Mouse (Mus musculus) thymus, adult 2 months (tissue): ENCODE data around the gene Gtpbp1. TPM values are rescaled to one million over a fixed set of nuclear protein-coding genes. Genes with fewer than 3 reads are reported as not detected.

ENCODE experiments used
- DNase-seq: peaks from one replicate; pipeline ENCODE4 v3.0.0; 2021
- H3K27ac ChIP-seq: fragments of 200-500 bp; 2 replicates; pipeline ENCODE4 v1.5.1; 2012; ENCODE audit warnings: low read length, control low read depth; ENCODE audit not compliant: control insufficient read depth, insufficient read depth
- H3K27me3 ChIP-seq: fragments of 200-500 bp; 2 replicates; pipeline ENCODE4 v1.6.1; 2012; ENCODE audit warnings: mild to moderate bottlenecking, low read length, moderate library complexity, mixed read lengths; ENCODE audit not compliant: control insufficient read depth, insufficient read depth
- H3K36me3 ChIP-seq: fragments of 200-500 bp; 2 replicates; pipeline ENCODE4 v1.6.1; 2012; ENCODE audit warnings: mild to moderate bottlenecking, low read length, moderate library complexity; ENCODE audit not compliant: control insufficient read depth, insufficient read depth
- H3K4me1 ChIP-seq: fragments of 200-500 bp; replicated peaks from 2 replicates; pipeline ENCODE4 v1.6.1; 2012; ENCODE audit warnings: low read length; ENCODE audit not compliant: control insufficient read depth, insufficient read depth
- H3K4me3 ChIP-seq: fragments of 200-500 bp; 2 replicates; pipeline ENCODE4 v1.5.1; 2012; ENCODE audit warnings: mild to moderate bottlenecking, low read length, control low read depth, moderate library complexity; ENCODE audit not compliant: control insufficient read depth, insufficient read depth
- CTCF ChIP-seq: fragments of 200-500 bp; IDR thresholded peaks from 2 replicates; pipeline ENCODE4 v1.5.1; 2012; ENCODE audit warnings: mild to moderate bottlenecking, control low read depth, low read length, moderate library complexity, borderline replicate concordance; ENCODE audit not compliant: control insufficient read depth, poor library complexity, insufficient read depth; ENCODE audit errors: extremely low read depth
- POLR2A ChIP-seq: fragments of 200-500 bp; IDR thresholded peaks from 2 replicates; pipeline ENCODE4 v1.6.1; 2012; ENCODE audit warnings: mild to moderate bottlenecking, low read length, control low read depth, moderate library complexity; ENCODE audit not compliant: control insufficient read depth, poor library complexity, insufficient read depth; ENCODE audit errors: extremely low read depth
- WGBS: fragments of 180-500 bp; shearing (Covaris S2); methylation state at CpG from one replicate; pipeline ENCODE4 v1.1.7; 2018; 5-methylcytosine and 5-hydroxymethylcytosine counted together
- polyA plus RNA-seq: library from polyadenylated mRNA; depleted of rRNA; stranded (reverse); fragments of >200 nt; gene quantifications from 2 replicates; pipeline ENCODE4 v1.2.3, GENCODE M21; 2012

Gene Gtpbp1
- polyA plus RNA-seq, 1 experiment = 91.3 TPM

DNA sequence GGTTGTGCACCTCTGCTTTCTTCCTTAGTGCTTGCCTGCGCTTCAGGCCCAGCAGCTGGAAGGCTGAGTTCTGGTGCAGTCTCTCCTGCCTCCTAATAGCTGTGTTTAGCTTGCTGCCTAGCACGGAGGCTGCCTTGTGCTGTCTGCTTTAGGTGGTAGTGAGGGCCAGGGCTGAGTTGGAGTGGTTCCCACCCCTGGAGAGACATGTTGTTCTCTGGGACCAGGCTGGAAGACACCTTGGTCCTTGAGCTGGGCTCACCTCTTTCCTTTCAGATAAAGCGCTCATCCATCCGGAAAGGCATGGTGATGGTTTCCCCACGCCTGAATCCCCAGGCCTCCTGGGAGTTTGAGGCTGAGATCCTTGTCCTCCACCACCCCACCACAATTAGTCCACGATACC, 26.1 kb downstream of the Gtpbp1 start:
- TF ChIP-seq CTCF (no peak), POLR2A (no peak)
- H3K36me3 ChIP-seq = peaks cover 72% of the 10 kb centered on the region
- H3K27ac ChIP-seq = no peak overlapping the region
- DNase-seq = no peak
- WGBS = 98% methylated on average over 6 of the region's 6 CpGs
- no peaks in the 10 kb centered on the region for H3K4me1 ChIP-seq
- H3K27me3 ChIP-seq = no peaks in the 10 kb centered on the region
- H3K4me3 ChIP-seq = no peak overlapping the region

DNA sequence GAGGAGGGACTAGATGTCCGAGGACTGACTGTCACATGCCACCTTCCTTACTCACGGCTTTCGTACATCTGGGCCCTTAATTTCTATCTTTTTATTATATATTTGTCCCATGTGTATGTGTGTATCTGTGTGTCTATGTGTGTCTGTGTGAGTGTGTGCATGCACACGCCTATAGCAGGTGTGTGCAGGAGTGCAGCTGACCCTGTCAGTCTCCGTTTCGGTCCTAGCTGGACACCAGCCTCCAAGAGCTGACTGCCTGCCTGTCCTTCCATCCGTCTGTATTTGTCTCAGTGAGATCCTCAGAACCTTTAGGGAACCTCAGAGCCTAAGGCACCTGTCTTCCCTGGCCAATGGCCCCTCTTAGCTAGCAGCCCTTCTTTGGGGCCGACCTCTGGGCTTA, 29.6 kb downstream of the Gtpbp1 start:
- WGBS = 94% methylated on average over 8 of the region's 8 CpGs
- peaks cover 59% of the 10 kb centered on the region for H3K36me3 ChIP-seq
- H3K27me3 ChIP-seq = no peaks in the 10 kb centered on the region
- no peak for DNase-seq
- no peaks in the 10 kb centered on the region; the same call in 1 of the 2 replicates for H3K4me1 ChIP-seq
- H3K27ac ChIP-seq = no peak overlapping the region
- TF ChIP-seq POLR2A = no peak
- no peak for TF ChIP-seq CTCF
- H3K4me3 ChIP-seq = no peak overlapping the region

DNA sequence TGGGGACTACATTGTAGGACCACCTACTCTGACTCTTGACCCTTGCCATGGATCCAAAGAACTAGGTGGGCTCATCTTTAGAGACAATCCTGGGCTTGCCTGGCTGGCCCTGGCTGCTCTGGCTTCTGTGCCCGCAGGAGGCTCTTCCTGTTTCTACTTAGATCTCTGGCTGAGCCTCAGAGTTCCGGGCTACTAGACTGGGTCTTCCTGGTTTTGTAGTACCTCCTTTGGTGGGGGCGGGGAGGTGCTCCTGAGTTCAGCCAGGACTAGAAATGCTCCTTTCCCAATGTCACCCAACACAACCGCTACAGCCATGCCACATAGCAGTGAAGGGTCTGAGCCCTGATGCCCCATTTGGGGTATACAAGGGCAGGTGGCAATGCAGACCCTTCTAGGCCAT, 30.2 kb downstream of the Gtpbp1 start:
- no peaks in the 10 kb centered on the region for H3K27me3 ChIP-seq
- H3K4me3 ChIP-seq = no peak overlapping the region
- H3K4me1 ChIP-seq = no peaks in the 10 kb centered on the region; the same call in 1 of the 2 replicates
- no peak for DNase-seq
- WGBS = 78% methylated on average over 4 of the region's 4 CpGs
- TF ChIP-seq POLR2A (no peak), CTCF (no peak)
- H3K36me3 ChIP-seq = peaks cover 59% of the 10 kb centered on the region
- no peak overlapping the region for H3K27ac ChIP-seq

DNA sequence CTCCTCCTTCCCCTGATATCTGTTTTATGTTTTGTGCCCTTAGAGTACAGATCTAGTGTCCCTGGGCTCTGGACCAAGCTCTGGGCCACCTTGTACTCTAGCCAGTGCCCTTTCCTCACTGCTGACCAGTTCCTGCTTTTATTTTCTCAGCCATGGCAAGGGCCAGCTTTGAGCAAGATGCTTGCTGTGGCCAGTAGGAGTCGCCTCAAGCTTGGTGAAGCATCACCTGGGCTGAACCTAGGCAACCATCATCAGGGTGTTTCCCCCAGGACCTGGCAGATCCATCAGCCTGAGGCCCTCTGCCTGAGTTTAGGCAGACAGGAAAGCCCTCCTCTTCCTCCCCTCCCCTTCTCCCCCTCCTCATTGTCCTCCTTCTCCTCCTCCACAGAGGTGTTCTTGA, 32.8 kb downstream of the Gtpbp1 start:
- peaks cover 58% of the 10 kb centered on the region for H3K36me3 ChIP-seq
- 35% methylated on average over 1 of the region's 1 CpGs for WGBS

DNA sequence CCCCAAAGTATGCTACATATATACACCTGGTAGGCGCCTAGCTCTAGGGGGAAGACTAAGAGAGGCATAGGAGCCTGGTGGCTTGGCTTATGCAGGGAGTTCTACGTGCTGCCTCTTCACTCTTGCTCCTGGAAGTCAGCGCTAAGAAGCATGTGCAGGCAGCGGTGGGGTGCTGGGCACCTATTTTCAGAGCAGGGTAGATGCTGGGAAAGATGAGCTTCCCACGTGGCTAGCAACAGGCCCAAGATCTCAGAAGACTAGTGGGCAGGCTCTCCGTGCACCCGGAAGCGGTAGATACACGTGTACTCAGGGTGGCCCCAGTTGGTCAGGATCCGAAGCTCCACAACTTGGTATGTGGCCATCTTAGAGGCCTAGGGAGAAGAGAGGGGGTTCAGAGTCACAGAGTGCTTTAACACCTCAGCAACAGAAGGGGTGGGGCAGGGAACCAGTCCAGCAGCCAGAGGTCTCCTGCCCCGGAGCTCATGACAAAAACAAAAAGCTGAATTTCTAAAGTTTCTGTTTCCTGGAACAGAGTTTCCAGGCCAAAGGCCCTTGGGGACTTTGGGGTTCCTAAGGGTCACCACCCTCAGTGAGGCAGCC, 34.6 kb downstream of the Gtpbp1 start:
- 92% methylated on average over 11 of the region's 11 CpGs for WGBS
- Histone ChIP-seq H3K4me1 (peaks cover 11% of the 10 kb centered on the region), H3K4me3 (no peak overlapping the region), H3K27ac (no peak overlapping the region), H3K27me3 (no peaks in the 10 kb centered on the region), H3K36me3 (peaks cover 62% of the 10 kb centered on the region)
- TF ChIP-seq CTCF (no peak), POLR2A (no peak)
- no peak for DNase-seq

More for the DNA sequence above, 32.8 kb downstream of the Gtpbp1 start:
- Histone ChIP-seq H3K27ac (no peak overlapping the region), H3K4me3 (no peak overlapping the region), H3K27me3 (no peaks in the 10 kb centered on the region), H3K4me1 (peaks cover 2% of the 10 kb centered on the region)
- TF ChIP-seq POLR2A (no peak), CTCF (peak; percentile 65; the same call in 1 of the 2 replicates)
- DNase-seq = peak; percentile 45

DNA sequence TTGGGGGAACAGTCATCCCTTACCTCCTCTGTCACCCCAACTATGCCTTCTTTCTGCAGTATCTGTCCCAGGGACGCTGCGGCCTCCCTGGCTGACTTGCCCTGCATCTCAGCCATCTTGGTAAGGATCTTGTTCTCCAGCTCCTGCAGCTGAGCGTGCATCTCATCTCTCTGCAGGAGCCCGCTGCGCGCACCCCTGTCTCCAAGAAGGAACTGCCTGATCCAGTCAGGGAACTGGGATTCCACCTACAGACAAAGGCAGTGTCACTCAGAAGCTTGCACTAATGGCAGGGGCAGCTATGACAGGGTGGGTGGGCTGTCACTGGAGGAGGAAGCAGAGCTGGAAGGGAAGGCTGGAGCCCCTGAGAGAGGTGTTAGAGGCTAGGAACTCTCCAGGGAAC, 37.2 kb downstream of the Gtpbp1 start:
- DNase-seq = no peak
- Histone ChIP-seq H3K27ac (no peak overlapping the region), H3K27me3 (no peaks in the 10 kb centered on the region), H3K4me3 (no peak overlapping the region), H3K4me1 (peaks cover 11% of the 10 kb centered on the region), H3K36me3 (peaks cover 83% of the 10 kb centered on the region)
- TF ChIP-seq POLR2A = no peak
- TF ChIP-seq CTCF = no peak
- 98% methylated on average over 6 of the region's 6 CpGs for WGBS

DNA sequence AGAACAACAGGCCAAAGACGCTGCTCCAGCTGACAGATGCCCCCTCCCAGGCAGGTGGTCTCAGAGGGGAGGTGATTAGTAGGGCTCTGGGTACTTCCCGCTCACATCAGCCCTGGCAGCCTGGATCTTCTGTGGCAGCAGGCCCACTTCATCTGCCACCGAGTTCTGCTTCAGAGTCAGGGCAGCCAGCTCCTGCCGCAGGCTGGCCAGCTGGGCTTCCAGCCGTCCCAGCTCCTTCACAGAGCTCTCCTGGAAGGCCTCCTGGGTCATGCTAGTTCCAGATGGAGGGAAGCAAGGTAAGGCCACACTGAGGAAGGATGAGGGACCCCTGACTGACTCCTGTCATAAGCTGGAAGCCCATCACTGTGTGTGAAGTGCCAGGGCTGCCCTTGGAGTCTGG, 37.7 kb downstream of the Gtpbp1 start:
- TF ChIP-seq CTCF (no peak), POLR2A (no peak)
- H3K27me3 ChIP-seq = no peaks in the 10 kb centered on the region
- no peak overlapping the region; the same call in 1 of the 2 replicates for H3K27ac ChIP-seq
- no peak for DNase-seq
- no peak overlapping the region for H3K4me3 ChIP-seq
- peaks cover 87% of the 10 kb centered on the region for H3K36me3 ChIP-seq
- WGBS = 96% methylated on average over 5 of the region's 5 CpGs
- H3K4me1 ChIP-seq = peaks cover 11% of the 10 kb centered on the region
